Mouse (Mus musculus) kidney, adult 2 months (tissue): ENCODE data around the gene Mettl11b. TPM values are rescaled to one million over a fixed set of nuclear protein-coding genes. Genes with fewer than 3 reads are reported as not detected.
"Not testable (repeated sequence)": the region's sequence is repeated elsewhere in the genome, so short reads cannot be mapped to it uniquely, and the experiment has no call there.

Source experiments
- DNase-seq: peaks from one replicate; pipeline ENCODE4 v3.0.0; 2021
- H3K27ac ChIP-seq: fragments of 200-500 bp; 2 replicates; pipeline ENCODE4 v1.5.1; 2012; ENCODE audit warnings: low read depth, low read length, control low read depth, inconsistent platforms; ENCODE audit not compliant: insufficient read depth
- H3K27me3 ChIP-seq: fragments of 200-500 bp; replicated peaks from 2 replicates; pipeline ENCODE4 v1.6.1; 2012; ENCODE audit warnings: mild to moderate bottlenecking, moderate library complexity, low read length, inconsistent platforms; ENCODE audit not compliant: control insufficient read depth, insufficient read depth
- H3K36me3 ChIP-seq: fragments of 200-500 bp; 2 replicates; pipeline ENCODE4 v1.6.1; 2012; ENCODE audit warnings: mild to moderate bottlenecking, moderate library complexity, low read length, inconsistent platforms; ENCODE audit not compliant: control insufficient read depth, insufficient read depth
- H3K4me1 ChIP-seq: fragments of 200-500 bp; 2 replicates; pipeline ENCODE4 v1.6.1; 2011; ENCODE audit warnings: low read length; ENCODE audit not compliant: control insufficient read depth, insufficient read depth
- H3K4me3 ChIP-seq: fragments of 200-500 bp; 2 replicates; pipeline ENCODE4 v1.5.1; 2011; ENCODE audit warnings: mild to moderate bottlenecking, low read depth, low read length, control low read depth; ENCODE audit not compliant: insufficient read depth
- CTCF ChIP-seq: fragments of 200-500 bp; conservative IDR thresholded peaks from 2 replicates; pipeline ENCODE4 v1.5.1; 2011; ENCODE audit warnings: low read depth, mild to moderate bottlenecking, control low read depth, low read length, moderate library complexity, mixed read lengths; ENCODE audit not compliant: insufficient read depth, insufficient read length
- POLR2A ChIP-seq: fragments of 200-500 bp; IDR thresholded peaks from one replicate; pipeline ENCODE4 v1.6.1; 2011; ENCODE audit warnings: low read depth, low read length, control low read depth
- WGBS: fragments of 180-500 bp; shearing (Covaris S2); methylation state at CpG from one replicate; pipeline ENCODE4 v1.1.7; 2018; 5-methylcytosine and 5-hydroxymethylcytosine counted together
- polyA plus RNA-seq: library from polyadenylated mRNA; depleted of rRNA; stranded (reverse); fragments of >200 nt; gene quantifications from 2 replicates; pipeline ENCODE4 v1.2.3, GENCODE M21; 2012; rRNA removed

The Mettl11b gene
- polyA plus RNA-seq = not detected in 2 replicates

DNA sequence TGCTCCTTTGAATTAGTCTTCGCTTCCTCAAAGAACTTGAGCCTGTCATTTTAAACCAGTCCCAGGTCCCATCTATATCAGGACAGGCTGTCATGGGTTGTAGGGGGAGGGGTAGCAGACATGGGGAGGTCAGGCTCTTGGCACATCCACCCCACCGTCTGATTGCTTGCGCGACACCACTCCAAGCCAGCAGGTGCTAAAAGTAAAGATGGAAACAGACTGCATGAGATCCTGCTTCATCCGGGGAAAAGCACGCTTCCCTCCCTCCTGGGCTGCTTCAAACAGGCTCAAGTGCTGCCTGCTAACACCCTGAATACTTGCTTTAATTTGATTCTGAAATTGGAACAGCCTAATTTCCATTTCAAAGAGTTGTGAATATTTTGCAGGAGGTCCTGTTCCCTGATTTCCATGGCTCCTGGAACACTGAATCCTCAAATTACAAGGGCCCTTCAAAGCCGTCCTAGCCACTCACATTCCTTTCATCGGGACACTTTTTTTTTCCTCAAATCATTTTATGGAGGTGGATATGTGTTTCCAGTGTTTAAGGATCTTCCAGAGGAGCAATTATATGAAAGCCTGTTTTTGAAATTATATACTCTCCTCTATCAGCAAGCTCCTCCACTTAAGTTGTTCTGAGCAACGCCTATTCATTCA, at the start of gene Mettl11b:
TSS of gene Mettl11b (minus strand) at position 127 of the 654 bp plus-strand sequence.
- H3K27me3 ChIP-seq = no peaks in the 10 kb centered on the region
- TF ChIP-seq CTCF (no peak), POLR2A (no peak)
- no peaks in the 10 kb centered on the region for H3K4me1 ChIP-seq
- no peaks in the 10 kb centered on the region for H3K36me3 ChIP-seq
- no peak within 1 kb of the TSS for H3K4me3 ChIP-seq
- no peak for DNase-seq
- 44% methylated on average over 9 of the region's 9 CpGs for WGBS
- no peak within 1 kb of the TSS for H3K27ac ChIP-seq

DNA sequence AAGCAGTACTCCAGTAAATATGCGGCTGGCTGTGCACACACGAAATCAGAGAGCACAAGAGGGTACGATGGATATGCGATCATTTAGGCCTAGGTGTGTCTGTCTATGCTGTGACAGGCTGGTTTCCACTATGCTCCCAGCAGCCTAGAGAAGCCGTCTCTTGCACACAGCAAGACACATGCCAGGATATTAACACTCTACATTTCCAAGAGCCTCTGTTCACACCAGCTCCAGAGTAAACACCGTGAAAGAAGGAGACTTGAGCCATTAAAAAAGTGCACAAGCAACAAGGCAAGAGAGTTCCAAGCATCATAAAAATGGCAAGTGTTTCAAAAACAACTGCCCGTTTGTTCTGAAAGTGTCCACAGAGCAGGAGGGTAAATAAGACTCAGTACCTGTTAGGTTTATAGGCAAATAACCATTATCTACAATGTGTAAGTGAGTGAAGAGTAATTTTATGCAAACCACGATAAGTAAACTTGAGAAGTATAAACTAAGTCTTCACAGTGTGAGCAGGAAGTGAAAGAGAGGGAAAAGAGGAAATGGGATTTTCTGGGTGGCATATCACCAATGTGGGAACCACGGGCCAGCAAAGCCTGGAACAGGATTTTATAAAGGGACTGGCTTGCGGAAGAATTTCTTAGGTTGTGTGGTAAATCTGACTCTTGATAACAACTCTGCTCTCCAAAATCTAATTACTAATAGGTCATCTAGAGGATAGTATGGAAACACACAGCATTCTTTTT, 32.6 kb upstream of the Mettl11b start:
- Histone ChIP-seq H3K27me3 (no peaks in the 10 kb centered on the region), H3K36me3 (no peaks in the 10 kb centered on the region), H3K4me1 (no peaks in the 10 kb centered on the region), H3K4me3 (no peak overlapping the region), H3K27ac (no peak overlapping the region)
- TF ChIP-seq POLR2A = no peak
- no peak for TF ChIP-seq CTCF
- DNase-seq = no peak
- 68% methylated on average over 10 of the region's 10 CpGs for WGBS

DNA sequence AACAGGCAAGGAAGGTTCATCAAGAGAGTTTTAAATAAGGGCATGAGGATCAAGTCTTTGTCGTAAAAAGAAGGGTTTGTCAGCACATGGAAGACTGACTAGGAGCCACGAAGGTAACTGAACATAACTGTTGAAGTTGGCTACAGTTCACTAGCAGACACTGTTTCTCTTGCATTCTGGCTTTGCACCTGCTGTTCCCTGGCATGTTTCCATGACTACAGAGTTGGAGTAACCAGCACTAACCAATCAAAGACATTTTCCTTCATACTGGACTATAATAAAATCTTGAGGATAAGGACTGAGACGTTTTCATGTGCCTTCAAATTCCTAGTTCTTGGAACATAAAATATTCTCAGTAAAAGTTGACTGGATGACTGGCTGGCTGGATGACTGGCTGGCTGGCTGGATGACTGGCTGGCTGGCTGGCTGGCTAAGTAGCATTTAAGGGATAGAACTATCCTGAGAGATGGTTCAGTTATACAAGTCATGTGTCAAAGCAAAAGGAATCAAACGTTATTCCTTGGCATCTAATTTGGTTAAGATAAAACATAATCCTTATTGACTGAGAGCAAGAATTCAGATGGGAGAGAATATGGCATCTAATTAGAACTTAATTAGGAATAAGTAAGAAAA, 26.4 kb upstream of the Mettl11b start:
- Histone ChIP-seq H3K27ac (no peak overlapping the region), H3K36me3 (no peaks in the 10 kb centered on the region), H3K4me3 (no peak overlapping the region), H3K4me1 (no peaks in the 10 kb centered on the region), H3K27me3 (no peaks in the 10 kb centered on the region)
- 55% methylated on average over 4 of the region's 4 CpGs for WGBS
- DNase-seq = no peak
- TF ChIP-seq POLR2A = no peak
- no peak for TF ChIP-seq CTCF

DNA sequence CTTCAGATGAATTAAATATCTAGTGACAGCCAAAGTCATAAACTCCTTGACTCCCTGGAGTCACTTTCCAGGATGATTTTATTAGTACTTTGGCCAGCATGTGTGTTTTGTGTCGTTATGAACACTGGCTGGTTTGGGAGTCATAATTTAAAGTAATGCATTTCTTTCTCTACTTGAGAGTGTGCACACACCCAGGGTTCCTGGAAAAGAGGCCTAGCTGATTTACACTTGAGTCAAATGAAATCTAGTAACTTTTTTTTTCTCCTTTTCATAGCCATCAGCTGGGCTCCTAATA, 12.2 kb upstream of the Mettl11b start:
- 12% methylated on average over 1 of the region's 1 CpGs for WGBS
- H3K4me1 ChIP-seq = no peaks in the 10 kb centered on the region
- no peak for DNase-seq
- no peak for TF ChIP-seq CTCF
- TF ChIP-seq POLR2A = no peak
- no peak overlapping the region for H3K27ac ChIP-seq
- no peak overlapping the region for H3K4me3 ChIP-seq
- H3K27me3 ChIP-seq = no peaks in the 10 kb centered on the region
- H3K36me3 ChIP-seq = no peaks in the 10 kb centered on the region

DNA sequence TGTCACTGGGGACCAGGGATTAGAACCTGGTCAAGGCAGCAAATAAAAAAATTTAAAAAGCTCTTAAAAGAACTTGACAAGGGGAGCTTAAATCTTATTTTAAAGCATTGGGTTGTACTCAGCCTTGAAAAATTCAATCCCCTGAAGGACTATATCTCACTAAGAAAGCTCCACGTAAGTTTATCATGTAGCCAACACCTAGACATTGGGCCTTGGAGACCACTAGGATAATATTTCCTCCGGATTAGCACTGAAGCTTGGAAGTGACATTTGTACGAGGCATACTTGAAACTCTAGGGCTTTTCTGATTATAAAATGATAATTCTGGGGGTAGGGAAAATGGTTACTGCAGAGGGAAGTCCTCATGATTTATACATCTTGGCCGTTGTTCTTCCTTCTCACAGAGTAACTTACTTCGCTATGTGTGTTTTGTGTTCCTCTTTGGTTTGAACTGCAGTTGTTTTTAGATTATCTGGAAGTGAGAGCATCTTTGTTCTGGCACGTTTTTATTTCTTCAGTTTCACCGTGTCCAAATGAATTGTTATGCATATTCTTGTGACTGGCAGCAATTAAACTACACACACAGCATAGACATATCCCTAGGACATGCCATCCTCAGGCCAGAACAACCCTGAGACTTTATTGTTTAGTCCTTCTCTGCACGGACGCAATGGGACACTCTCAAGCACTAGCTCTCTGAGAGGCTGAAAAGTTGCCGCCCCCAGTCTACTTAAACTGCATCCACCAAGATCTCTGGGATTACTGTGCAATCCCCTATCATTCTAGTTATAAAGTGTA, 11.6 kb upstream of the Mettl11b start:
- no peak for DNase-seq
- TF ChIP-seq CTCF (no peak), POLR2A (no peak)
- Histone ChIP-seq H3K4me1 (no peaks in the 10 kb centered on the region), H3K4me3 (no peak overlapping the region), H3K27me3 (no peaks in the 10 kb centered on the region), H3K27ac (no peak overlapping the region), H3K36me3 (no peaks in the 10 kb centered on the region)
- WGBS = 65% methylated on average over 10 of the region's 10 CpGs

DNA sequence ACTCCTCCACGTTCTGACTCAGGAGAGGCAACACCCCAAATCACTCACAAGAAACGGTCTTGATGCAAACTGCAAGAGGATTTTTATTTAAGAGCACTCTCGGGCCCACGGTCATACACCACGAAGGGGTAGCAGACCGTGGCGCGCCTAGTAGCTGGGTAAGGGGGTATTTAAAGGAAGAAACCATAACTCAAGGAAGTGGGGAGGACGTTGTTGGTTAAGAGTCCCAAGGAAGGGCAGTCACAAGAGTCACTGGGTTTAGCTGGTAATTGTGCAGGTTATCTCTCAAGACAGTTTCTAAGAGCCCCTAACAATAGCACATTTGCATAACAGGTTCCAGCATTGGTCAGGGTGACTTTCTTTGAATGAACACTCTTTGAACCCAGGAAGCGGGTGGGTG, 6.1 kb upstream of the Mettl11b start:
- 86% methylated on average over 10 of the region's 10 CpGs for WGBS
- DNase-seq, H3K27me3 ChIP-seq: not testable (repeated sequence)

DNA sequence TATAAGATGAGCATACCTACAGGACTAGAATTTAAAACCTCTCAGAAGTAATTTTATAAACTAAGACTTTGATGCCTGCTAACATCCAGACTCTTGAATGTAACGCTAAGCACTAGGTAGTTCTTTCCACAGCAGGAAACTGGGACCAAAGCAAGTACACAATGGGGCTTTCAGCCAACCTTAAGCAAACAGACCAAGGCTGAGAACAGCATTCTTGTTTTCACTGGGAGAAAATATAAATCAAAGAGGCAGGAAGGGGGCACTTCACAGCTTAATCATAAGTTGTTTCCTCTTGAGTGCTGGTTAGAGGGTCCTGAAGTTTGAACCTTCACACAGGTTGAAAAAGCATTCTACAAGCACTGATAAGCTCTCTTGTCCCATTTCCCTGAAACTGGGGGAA, 1.1 kb downstream of the Mettl11b start:
- no peaks in the 10 kb centered on the region for H3K36me3 ChIP-seq
- WGBS = 40% methylated on average over 1 of the region's 1 CpGs
- H3K27ac ChIP-seq = no peak overlapping the region
- no peak for DNase-seq
- H3K4me1 ChIP-seq = no peaks in the 10 kb centered on the region
- no peak overlapping the region for H3K4me3 ChIP-seq
- H3K27me3 ChIP-seq = no peaks in the 10 kb centered on the region
- no peak for TF ChIP-seq POLR2A

More for the DNA sequence above, 6.1 kb upstream of the Mettl11b start:
- not testable (repeated sequence) for H3K4me3 ChIP-seq, H3K36me3 ChIP-seq, H3K4me1 ChIP-seq, H3K27ac ChIP-seq
